Mouse (Mus musculus) adipocyte (in vitro differentiated cells): Measurements from ENCODE around the gene Stum.

Experiments used
- DNase-seq: peaks from one replicate; pipeline ENCODE4 v3.0.0-alpha.2; 2016; ENCODE audit warnings: low spot score

The Stum gene

DNA sequence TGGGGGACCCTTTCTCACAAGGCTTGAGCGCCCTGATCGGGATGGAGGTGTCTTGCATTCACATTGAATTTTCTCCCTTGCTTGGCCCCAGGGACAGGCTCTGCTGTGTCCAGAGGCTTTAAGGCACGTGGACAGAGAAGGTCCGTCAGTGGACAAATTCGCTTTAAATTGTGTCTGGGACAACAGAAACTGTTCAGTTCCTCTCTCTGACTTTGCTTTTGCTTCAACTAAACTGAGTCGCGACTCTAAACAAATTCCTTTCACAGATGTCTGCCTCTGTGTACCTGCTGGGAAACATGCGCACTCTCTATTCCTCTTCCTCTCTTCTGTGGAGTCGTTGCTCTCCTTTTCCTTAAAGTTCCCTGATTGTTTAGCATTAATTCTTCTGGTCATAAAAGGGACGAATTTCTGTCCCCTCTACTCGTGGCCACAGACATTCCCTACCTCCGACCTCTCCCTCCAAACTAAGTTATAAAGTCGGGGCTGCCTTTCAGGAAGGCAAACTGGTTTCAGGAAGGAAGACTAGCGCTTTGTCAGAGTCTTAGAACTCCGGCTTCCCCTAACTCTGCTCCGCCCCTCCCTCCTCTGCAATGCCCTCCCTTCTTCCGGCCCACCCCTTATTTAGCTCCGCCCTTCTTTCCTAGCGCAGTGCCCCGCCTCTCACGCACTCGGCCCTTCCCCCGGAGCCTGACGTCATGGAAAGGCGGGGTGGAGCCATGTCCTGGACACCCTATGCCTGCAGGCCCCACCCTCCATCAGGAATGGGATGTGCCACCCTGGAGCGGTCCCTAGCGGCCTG, 96.2 kb downstream of the Stum start:
- DNase-seq = peak; percentile 99

DNA sequence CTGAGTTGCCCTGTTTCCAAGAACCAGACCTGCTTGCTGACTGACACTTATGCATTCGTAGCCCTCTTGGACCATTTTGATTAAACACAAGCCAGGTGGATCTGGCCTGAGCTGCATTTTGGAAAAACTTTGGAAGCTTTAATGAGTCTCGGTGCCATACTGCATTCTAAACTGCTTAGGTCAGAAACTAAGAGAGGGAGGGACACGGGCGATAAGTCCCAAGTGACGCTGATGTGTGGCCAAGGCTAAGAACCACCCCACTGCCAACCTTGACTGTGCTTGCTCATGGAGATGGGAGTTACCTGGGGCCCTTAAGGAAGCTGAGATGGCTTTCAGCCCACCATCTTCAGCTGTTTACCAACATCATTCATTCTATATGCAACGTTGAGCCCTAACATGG, 98.0 kb downstream of the Stum start:
- DNase-seq = no peak

DNA sequence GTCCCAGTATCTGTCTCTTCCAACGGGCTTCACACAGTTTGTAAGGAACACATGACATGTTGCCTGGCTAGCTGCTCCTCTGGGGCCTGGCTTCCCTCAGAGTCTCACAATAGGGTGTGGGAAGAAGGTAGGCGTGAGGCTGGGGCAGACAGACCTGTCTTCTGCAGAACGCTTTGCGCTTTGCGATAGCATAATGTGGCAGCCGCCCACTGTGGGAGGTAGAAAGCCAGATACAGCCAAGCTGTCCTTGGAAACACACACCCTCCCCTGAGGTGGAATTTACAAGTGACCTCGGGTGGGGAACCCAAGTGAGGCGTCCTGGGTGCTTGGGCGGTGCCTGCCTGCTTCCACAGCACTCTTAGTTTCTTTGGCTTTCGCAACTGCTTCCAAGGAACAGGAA, 98.8 kb downstream of the Stum start:
- DNase-seq = no peak

DNA sequence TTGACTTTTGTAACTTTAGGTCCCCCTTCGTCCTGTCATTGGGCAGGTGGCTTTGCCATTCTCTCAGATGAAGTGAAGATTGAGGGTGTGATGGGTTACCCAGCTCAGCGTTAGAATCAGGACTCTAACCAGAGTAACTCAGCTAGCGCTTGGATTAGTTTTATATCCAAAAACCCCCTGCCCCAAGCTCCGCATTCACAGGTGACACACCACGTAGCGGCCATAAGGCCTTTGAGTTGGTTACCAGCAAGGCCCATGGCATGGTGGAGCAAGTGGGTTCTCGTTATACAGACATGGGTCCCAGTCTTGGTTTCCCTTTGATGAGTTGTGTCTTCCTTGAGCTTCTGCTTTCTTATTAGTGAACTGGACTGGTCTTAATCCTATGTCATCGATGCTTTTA, 99.4 kb downstream of the Stum start:
- no peak for DNase-seq
